Mouse (Mus musculus) cerebellum, adult 8-10 months (tissue): Measurements from ENCODE around the gene Kif26b.

Experiments
- DNase-seq: peaks from one replicate; pipeline ENCODE4 v3.0.0; 2022

The Kif26b gene

DNA sequence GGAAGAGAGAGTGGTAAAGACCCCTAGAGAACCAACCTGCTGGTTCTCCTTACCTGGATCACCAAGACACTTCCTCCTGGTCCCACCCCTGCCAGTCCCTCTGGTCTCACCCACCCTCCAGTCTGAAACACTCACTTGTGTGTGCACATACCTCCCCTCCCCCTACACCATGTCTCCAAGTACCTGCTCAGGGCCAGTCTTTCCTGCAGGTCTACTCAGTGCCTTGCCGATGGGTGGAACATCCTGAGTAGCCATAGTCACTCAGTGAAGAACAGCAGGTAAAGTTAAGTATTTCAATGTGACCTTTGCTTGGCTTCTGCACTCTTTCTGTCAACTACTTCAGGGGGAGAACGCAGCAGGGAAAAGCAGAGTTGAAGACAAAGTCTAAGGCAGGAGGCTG is 268.5 kb downstream of the Kif26b start:
- DNase-seq: no peak

DNA sequence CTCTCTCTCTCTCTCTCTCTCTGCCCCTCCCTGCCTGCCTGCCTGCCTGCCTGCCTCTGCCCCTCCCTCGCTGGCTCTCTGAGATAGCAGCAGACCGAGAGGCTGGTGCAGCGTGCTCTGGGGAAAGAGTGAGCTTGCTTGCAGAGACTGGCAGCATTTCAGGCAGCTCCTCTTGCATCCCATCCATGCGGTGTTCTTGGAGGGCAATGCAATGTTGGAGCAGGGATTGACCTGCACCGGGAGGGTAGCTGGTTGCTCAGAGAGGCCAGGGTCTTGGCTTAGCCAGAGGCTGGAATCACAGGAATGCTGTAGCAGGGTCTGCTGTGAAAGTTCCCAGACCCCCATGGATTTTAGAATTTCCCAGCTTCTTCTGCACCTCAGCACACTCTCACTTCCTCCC is 269.4 kb downstream of the Kif26b start:
- DNase-seq: peak; percentile 70

DNA sequence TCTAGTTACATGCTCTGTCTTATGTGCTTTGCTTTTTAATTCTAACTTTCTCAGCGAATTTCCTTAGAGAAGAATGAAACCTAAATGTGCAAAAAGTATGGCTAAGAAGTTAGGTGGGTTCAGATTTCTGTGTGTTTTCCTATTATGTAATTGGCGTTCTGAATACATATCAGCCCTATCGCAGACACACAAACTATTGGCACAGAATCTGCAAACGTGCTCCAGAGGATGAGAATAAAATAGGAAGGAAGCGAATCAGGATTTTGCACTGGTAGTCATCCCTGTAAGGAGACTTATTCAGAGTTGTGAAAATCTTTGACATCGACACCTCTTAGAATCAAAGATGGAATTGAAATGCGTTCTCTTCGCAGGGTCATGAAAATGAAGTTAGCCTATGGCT is 270.0 kb downstream of the Kif26b start:
- DNase-seq: peak; percentile 39

DNA sequence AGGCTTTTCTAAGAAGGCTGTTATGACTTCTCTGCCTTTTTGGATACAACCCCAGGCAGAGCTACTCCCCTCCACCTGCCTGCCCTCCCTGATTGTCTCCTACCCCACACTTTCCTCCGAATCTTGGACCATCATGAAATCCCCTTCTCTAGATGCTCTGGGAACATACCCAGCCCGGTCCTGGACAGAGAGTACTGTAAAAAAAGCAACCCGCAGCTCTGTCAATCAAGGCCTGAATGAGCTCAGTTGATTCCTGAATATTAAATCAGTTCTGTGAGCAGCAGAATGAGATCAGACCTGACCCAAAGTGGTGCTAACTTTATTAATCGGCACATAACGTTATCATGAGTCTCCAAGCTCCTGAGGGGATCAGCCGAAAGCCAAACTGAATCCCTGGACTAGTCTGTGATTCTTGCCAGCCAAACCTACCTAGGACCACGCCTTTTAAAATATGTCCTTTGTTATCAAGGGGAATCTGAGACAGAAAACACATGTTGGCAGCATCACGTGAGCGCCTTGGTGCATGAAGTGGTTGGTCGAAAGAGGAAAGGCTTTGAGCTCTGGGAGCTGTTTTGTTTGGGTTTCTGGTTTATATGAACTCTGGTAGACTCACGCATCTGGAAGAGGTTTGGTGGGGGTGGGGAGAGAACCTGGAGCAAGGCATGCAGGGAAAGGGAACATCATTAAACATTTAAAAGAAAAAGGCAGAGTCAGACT is 271.1 kb downstream of the Kif26b start:
- DNase-seq: no peak

DNA sequence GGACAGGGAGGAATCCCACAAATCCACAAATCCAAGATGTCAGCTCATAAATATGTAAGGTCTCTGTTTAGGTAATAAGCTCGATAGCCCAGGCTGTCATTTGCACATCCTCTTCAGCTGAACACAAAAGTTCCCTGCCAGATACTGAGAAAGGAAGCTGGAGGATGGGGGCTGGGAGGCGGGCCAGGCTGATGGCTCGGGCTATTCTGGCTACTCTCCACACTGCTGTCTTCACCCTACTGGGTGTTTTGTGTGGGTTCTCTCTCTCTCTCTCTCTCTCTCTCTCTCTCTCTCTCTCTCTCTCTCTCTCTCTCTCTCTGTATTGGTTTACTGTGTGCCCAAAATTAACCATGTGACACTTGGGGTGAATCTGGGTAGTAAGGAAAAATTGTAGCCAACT is 274.2 kb downstream of the Kif26b start:
- no peak for DNase-seq

DNA sequence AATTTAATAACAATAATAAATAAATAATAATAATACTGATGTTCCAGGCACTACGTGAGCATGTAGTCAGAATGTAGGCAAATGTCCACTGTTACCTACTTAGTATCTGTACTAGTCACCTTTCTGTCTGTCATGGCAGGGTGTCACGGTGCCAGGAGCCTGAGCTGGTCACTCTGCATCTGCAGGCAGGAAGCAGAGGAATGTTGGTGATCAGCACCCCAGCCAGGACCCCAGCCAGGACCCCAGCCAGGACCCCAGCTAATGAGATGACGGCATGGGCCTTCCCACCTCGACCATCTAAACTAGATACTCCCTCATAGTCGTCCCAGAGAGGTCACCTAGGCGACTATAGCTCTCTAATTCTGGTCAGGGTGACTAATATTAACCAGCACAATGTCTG is 288.6 kb downstream of the Kif26b start:
- DNase-seq: no peak

DNA sequence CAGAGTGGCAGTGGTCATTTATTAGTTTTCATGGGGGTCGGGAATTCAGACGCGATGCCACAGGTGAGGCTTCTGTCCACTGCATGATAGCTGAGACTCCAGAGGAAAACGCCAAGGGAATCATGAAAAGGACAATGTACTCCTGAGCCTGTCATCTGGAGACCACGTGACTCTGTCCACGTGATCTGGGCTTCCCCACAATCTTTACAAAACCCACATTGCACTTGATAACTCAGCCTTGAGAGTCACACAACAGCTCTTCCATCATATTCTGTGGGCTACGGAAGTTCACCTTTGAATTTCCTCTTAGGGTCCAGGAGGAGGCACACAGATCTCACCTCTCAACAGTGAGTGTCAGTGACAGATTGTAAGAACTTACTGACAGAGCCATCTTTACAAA is 290.1 kb downstream of the Kif26b start:
- DNase-seq: no peak

DNA sequence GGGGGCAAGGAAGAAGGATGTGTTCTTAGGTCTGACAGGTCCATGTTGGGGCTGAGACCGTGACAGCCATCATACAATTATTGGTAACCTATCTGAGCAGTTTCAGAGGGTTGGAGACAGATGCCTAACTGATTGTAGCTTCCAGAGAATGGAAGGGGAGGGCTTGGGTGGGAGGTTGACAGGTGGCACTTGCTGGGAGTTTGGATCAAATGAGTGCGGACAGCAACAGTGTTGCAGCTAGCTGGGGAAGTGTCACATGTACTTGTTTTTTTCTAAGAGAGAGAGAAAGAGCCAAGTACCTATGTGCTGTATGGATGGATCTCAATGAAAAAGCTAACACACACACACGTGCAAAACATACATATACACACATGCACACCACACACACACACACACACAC is 291.2 kb downstream of the Kif26b start:
- DNase-seq: no peak

DNA sequence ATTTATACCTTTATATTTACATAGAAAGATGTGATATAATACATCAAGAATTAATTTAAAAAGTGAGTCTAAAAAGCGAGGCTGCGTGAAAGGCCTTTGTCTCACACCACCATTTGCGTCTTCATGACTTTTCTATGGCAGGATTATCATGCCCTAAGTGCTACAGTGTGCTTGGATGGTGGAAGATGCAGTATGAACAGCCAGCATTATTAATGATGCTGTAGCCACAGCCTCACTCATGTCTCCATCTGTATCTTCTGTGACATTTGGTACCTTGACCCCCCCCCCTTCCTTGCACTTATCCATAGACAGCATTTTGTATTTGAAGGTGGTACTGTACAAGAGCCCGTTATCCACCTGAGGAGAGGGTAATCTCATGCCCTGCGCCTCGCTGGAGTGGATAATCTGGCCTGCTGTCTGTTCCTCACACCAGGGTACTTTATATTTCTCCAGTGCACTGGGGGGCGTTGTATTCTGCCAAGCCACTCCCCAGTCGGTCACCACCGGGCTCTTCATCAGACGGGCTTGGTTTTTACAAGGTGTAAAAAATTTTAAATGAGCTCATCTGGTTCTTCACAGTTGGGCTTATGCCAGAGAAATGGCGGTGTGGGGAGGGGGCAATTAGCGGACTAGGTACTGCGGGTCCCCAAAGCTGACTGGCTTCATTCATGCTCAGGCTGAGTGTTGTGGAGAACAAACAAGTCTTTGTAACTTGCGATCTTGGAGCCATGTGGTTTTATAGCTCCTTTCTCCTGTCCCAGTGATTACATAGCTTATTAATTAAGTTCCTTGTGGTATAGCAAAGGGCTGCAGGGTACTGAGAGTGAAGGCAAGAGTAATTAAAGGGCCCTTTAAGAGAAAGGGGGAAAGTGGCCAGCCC is 291.9 kb downstream of the Kif26b start:
- DNase-seq: no peak

DNA sequence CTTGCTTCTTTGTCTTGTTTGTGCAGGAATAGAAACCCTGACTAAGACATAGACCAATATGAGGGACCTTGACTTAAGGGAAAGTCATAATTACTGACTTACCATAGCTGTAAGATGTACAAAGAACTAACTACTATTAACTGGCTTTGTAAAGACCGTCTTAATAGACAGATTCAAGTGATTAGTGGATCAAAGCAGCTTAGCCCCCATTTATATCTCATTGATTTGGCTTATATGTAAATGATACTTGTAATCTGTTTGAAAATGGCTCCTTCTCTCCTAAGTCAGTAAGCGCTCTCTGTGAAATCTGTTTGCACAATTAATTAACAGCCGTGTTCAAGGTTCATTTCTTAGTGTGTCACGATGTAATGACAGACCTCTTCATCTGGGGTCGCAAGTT is 295.9 kb downstream of the Kif26b start:
- DNase-seq: no peak

DNA sequence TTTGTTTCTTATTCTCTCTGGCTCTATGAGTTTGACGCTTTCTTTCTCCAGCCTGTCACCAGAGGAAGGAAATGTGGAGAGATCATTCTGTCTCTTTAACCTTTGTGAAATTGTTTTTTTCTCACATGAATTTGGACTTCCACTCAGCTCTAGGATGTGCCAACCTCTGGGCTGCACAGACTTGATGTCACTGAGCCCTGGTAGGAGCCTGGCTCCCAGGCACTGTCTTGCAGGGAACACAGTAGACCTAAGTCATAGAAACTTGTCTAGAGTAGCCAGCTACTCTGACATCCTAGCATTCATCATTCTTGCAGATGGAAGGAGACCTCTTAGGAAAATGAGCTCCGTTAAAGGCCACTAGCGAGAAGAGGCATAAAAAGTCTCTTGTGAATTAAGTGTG is 298.3 kb downstream of the Kif26b start:
- no peak for DNase-seq

DNA sequence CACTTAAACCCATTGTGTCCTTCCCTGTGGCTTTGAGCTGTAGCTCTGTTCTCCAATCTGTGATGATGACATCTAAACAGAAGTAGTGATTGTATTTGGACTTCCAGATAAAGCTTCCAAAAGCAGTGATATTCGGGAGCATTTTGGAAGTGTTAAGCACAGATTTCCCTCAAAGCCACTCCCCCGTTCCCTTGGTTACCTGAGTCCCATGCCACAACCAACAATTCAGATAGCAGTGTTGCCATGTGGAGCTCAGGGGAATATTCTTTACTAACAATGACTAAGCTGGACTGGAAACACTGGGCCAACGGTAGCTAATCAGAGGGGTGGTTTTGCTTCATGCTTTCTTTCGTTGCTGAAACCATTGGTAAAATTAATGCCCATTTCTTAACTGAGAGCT is 300.5 kb downstream of the Kif26b start:
- DNase-seq: no peak

DNA sequence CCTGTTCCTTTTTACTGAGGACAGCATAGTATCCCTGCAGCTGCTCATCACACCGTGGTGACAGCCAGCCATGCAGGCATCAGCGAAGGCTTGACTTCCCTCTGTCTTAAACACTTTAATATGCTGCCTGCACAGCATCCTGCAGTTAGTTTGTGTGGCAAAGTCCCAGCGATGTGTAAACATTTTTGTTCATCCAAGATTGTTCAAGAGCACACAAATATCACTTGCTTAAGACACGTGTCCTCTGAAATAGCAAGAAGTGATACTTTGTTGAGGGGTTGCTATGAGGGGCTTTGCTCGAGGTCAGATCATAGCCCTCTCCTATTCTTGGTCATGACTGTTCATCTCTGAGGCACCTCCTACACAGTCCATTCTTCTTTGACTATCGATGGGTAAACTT is 303.6 kb downstream of the Kif26b start:
- DNase-seq: no peak

DNA sequence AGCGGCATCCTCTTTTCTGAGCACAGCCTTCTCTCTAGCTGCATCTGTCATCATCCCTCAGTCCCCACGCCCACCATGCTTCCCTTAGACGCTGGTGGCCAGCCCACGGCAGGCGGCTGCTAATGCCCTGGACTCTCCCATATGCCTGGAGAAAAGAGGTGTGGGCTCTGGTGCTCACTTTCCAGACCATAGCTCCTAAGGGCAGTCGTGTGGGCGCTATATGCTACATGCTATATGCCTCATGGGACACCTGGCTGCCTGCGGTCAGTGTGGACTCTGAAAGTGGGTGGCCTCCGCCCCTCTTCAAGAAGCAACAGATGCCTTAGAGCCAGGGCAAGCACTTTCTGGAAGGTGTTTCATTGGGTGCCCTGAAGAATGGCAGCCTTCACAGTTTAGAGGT is 306.9 kb downstream of the Kif26b start:
- no peak for DNase-seq

DNA sequence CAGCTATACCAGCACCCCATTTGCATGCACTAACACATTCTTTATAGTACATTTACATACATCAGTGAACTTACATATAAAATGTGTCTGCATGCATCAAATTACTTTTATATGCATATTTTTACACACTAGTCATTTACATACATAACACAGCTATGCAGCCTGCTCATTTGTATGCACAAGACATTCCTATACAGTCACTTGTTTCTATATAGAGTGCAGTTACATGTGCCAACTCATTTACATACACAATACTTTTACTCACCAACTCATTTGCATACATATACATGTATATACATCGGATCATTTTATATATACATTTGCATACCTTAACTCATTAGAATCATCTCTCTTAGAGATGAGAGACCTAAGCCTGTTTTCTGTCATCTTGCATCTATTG is 308.1 kb downstream of the Kif26b start:
- DNase-seq: no peak

DNA sequence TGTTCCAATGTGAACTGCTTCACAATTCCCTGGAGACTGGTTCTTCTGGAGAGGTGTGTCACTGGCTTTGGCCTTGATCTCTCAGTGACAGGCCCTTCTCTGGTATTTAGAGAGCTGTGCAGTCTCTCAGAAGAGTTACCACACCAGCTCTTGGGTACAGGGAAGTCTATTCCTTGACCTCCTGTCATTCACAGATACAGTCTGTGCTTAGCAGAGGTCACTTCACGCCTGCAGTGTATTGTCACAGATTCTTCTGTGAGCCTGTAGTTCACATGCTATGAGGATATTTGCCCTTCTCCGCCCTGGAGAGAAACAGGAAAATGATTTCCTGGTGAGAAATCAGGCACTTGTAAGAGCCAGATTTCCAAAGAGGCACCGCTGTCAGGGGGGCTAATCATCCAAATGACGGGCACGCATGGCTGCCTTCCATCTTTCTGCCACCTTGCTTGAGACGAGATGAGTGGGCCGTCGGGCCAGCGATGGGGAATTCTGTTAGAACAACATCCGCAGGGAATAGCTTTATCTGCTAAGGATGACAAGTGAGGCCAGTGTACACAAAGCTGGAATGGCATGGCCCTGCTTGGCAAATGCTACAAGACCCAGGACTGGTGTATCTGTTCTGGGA is 309.9 kb downstream of the Kif26b start:
- DNase-seq: no peak

DNA sequence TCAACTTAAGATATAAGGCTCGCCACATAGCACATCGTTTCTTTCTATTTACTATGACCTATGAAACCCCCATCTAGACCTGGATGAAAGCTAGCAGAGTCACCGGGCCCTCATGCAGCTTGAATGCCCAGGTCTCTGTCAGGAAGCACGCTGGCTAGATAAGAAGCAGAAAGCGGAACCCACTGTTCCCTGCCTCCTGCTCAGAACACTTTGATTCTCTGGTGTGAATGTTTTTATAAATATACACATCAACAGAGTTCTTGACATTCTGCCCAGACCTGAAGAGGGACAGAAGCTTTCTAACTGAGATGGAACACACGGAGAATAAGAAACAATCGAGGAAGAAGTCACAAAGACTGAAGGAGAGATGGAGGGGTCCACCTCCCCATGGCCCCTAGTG is 311.4 kb downstream of the Kif26b start:
- DNase-seq: no peak

DNA sequence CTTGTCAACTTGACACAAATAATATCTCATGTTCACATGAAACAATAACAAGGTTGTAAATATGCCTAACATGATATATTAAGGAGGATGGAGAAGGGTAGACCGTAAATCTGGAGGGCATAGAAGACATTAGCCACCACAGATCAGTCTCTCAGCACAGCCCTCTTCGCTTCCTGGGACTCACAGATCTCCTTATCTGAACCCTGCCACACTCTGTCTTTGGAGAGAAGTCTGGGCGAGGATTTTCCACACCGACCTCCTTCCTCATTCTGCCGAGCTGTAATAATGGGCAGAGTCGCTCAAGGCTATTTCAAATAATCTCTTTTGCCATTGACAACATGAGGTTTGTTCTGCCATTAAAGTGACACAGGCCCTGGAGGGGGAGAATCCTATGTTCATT is 315.9 kb downstream of the Kif26b start:
- DNase-seq: no peak

DNA sequence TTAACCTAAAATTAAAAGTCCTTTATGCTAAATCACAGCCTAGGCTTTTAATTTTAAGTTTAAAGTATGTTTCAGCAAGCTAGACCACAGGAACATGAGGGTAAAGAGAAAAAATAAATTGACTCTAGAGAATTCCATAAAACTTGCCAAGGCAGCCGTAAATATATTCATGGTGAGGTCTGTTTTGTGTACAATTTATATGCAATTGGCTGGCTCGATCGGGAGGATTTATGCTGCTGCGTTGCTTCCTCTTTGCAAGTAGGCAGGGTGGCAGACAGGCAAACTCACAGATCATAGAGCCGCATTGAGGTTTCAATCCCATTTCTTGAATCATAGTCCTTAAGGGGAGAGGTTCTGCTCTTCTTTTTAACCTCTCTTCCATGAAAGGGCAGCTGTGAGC is 318.6 kb downstream of the Kif26b start:
- no peak for DNase-seq

DNA sequence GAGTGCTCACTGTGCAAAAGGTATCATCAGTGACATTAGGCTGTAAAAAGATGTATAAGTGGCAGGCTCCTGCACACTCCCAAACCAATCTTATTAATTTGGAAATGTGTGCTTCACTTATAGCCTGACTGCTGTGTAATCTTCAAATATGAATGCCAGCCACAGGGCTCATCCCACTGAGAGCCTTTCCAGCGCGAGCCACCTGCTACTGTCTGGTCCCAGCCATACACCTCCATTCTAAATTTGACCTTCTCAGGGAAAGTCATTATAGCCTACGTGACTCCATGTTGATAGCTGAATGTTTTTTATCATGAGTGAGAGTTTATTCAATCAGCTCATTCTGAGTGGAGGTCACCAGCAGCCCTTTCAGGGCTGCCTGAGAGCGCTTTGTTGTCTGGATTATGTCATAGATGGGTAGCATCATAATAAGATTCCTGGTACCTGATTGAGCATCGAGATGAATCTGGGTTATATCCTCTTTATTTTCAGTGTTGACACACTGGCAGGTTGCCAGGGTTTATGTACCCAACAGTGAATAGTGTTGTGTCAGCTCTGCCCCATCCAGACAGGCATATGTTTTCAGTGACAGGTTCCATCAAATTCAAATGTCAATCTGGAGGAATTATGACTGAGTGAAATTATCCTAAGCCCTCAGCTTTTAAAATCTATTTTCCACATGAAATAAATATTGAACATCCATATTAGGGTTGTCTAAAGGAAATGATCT is 319.6 kb downstream of the Kif26b start:
- DNase-seq: peak; percentile 29

DNA sequence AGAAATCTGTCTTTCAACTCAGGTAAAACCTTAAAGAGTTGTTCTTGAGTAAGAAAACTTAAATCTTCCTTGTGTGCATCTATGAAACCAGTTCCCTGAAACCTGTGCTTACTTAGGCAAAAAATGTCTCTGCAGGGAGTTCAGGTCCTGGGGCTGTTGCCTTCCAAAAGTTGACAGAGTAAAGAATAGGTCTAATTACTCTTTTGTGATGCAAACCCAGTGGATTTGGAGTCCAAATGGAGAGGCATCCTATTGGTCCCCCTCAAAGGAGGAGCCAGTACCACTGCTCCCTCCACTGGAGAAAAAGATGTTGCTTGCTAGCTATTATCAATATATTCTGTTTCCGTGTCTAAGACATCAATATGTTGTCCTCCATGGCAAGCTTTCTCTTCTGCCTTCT is 321.6 kb downstream of the Kif26b start:
- DNase-seq: no peak

DNA sequence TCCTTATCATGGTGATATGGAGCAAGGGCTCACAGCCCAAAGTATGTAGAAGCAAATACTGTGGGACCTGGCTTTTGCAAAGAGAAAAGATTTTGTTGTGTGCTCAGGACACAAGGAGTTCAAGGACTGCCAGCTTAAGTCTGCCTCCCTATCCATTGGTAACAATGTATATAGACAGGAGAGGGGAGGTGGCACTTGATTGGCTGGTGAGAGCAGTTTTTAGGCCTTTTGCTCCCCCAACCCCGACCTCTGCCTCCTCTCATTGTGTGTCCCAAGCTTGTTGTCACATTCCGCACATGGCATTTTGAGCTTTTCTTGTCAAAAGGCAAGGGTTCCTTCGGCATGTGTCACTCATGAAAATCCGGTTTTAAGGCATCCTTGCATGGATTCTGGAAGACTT is 326.0 kb downstream of the Kif26b start:
- no peak for DNase-seq

DNA sequence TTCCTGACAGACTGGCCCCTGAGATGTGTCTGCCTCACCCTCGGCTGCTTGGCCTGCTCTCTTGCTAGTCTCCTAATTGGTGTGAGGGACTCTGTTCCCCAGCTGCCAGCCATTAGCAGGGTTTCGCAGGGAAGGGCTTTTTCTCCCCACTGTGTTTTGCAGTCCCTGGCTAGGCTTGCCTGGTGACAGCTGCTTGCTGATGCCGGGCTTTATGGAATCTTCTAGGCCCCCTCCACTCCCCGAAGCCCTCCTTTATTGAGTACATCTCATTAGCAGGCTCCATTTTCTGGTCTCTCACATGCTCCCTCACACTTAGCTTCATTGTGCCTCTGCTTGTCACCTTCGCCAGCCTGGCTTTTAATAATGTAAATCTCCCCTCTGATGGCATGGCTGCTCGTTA is 327.0 kb downstream of the Kif26b start:
- DNase-seq: no peak
